14 mouse cellular contexts compared by ENCODE assay signal in the genomic region with DNA sequence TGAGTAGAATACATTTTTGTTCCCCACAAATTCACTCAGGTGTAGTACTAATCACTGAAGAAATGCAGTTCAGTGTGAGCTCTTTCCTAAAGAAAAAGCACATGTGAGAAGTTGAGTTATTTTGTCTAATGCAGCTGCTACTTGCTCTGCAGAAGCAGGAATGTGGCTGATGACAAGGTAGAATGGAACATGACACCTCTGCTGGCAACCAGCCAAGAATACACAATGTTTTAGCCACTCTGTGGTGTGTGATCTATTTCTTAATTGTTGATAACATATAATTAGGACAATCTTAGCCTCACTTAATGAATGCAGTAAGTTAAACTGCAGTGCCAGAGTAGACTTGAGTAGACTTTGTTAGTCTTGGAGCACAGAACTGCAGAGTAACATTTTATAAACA. TPM values are rescaled to one million over a fixed set of nuclear protein-coding genes. Genes with fewer than 3 reads are reported as not detected.
A peak's percentile ranks its signal among the peaks of the same experiment; 100 is the strongest.
DNase-seq lines count a peak whose midpoint lies in the region; ATAC-seq and TF ChIP-seq lines count a peak whose summit lies in the region.
"Had no signal": no experiment of that assay in that cellular context is flagged by ENCODE, and none has a peak within 500 bp of the region (broad histone marks: within the 10 kb centered on the region; RNA-seq: fewer than 3 reads in every experiment).

No protein-coding gene starts in this region.

- peak; percentile 28; the same call in 1 of the 2 replicates for ATAC-seq in lung, embryonic 14.5 days (ENCODE audit: insufficient read depth)
- peak; percentile 45; the same call in 1 of the 2 replicates for ATAC-seq in forebrain, embryonic 13.5 days
- ATAC-seq: liver, postnatal 0 days; midbrain, embryonic 13.5 days; Patski had no signal

- no peaks in the 10 kb centered on the region for H3K27me3 ChIP-seq in cerebellum, adult 2 months (ENCODE audit: control insufficient read depth, insufficient read depth, low read length)
- H3K27me3 ChIP-seq in lung, embryonic 14.5 days (ENCODE audit: insufficient read depth, low read length), result no peaks in the 10 kb centered on the region
- H3K27me3 ChIP-seq in forebrain, embryonic 13.5 days, result no peaks in the 10 kb centered on the region
- H3K27me3 ChIP-seq in splenic B cell, adult 2 months (ENCODE audit: control insufficient read depth, insufficient read depth, low read length, poor library complexity, severe bottlenecking), result no peaks in the 10 kb centered on the region
- H3K27me3 ChIP-seq: hindbrain, embryonic 12.5 days; midbrain, embryonic 13.5 days had no signal

- DNase-seq in cerebellum, postnatal 14 days, result peak; percentile 5 to 8
- DNase-seq in cerebellum, adult 2 months, result no peak
- DNase-seq in lung, embryonic 14.5 days, result peak; percentile 48
- DNase-seq in lung, adult 2 months, result no peak
- DNase-seq in splenic B cell, adult 2 months (ENCODE audit: low read depth, low spot score), result peak; percentile 8
- no peak for DNase-seq in layer of hippocampus, postnatal 10 days (ENCODE audit: low spot score in 2 of 2)
- DNase-seq in urinary bladder, postnatal 14 days (ENCODE audit: low spot score), result no peak
- DNase-seq: B cell, adult 2 months; liver, postnatal 0 days; thymus, adult 2 months had no signal

- no peak for TF ChIP-seq CTCF in cerebellum, adult 2 months (IDR thresholded peaks at IDR 0.05; ENCODE audit: borderline replicate concordance, insufficient read depth, low read depth, low read length)
- no peak for TF ChIP-seq CTCF in lung, embryonic 14.5 days (IDR thresholded peaks at IDR 0.05; ENCODE audit: low read depth)
- no peak for TF ChIP-seq CTCF in lung, adult 2 months (IDR thresholded peaks at IDR 0.05; ENCODE audit: insufficient read depth, low read length)

- no peaks in the 10 kb centered on the region for H3K9me3 ChIP-seq in lung, embryonic 14.5 days (ENCODE audit: low read depth, low read length)
- no peaks in the 10 kb centered on the region for H3K9me3 ChIP-seq in forebrain, embryonic 13.5 days (replicated peaks)
- H3K9me3 ChIP-seq: hindbrain, embryonic 12.5 days; midbrain, embryonic 13.5 days had no signal

- H3K4me2 ChIP-seq in lung, embryonic 14.5 days, result no peak overlapping the region
- H3K4me2 ChIP-seq in forebrain, embryonic 13.5 days, result no peak overlapping the region
- H3K4me2 ChIP-seq: hindbrain, embryonic 12.5 days; midbrain, embryonic 13.5 days had no signal

- H3K36me3 ChIP-seq in lung, embryonic 14.5 days (ENCODE audit: insufficient read depth), result no peaks in the 10 kb centered on the region
- no peaks in the 10 kb centered on the region for H3K36me3 ChIP-seq in forebrain, embryonic 13.5 days (ENCODE audit: poor library complexity, severe bottlenecking)
- H3K36me3 ChIP-seq in splenic B cell, adult 2 months (ENCODE audit: control insufficient read depth, insufficient read depth, low read length, poor library complexity, severe bottlenecking), result no peaks in the 10 kb centered on the region
- H3K36me3 ChIP-seq: hindbrain, embryonic 12.5 days; midbrain, embryonic 13.5 days had no signal

- no peak overlapping the region for H3K4me3 ChIP-seq in cerebellum, adult 2 months (replicated peaks; ENCODE audit: insufficient read depth, low read depth, low read length)
- H3K4me3 ChIP-seq in lung, embryonic 14.5 days (ENCODE audit: low read depth, low read length), result no peak overlapping the region
- no peak overlapping the region for H3K4me3 ChIP-seq in lung, adult 2 months (replicated peaks; ENCODE audit: extremely low read depth, low read depth, low read length)
- no peak overlapping the region for H3K4me3 ChIP-seq in forebrain, embryonic 13.5 days
- H3K4me3 ChIP-seq: hindbrain, embryonic 12.5 days; midbrain, embryonic 13.5 days had no signal

- H3K4me1 ChIP-seq in cerebellum, adult 2 months (ENCODE audit: control insufficient read depth, insufficient read depth, low read length), result no peaks in the 10 kb centered on the region
- H3K4me1 ChIP-seq in lung, embryonic 14.5 days (ENCODE audit: insufficient read depth), result no peaks in the 10 kb centered on the region
- no peaks in the 10 kb centered on the region for H3K4me1 ChIP-seq in lung, adult 2 months (ENCODE audit: control insufficient read depth, insufficient read depth, low read length)
- H3K4me1 ChIP-seq in forebrain, embryonic 13.5 days, result peaks cover 3% of the 10 kb centered on the region; the same call in 1 of the 2 replicates
- H3K4me1 ChIP-seq: hindbrain, embryonic 12.5 days; midbrain, embryonic 13.5 days had no signal

- H3K9ac ChIP-seq in lung, embryonic 14.5 days, result no peak overlapping the region
- H3K9ac ChIP-seq in forebrain, embryonic 13.5 days, result no peak overlapping the region
- H3K9ac ChIP-seq: hindbrain, embryonic 12.5 days; liver, postnatal 0 days; midbrain, embryonic 13.5 days had no signal

- TF ChIP-seq POLR2A in cerebellum, adult 2 months (IDR thresholded peaks at IDR 0.05; ENCODE audit: borderline replicate concordance, insufficient read depth, low read length), result no peak
- no peak for TF ChIP-seq POLR2A in lung, adult 2 months (IDR thresholded peaks at IDR 0.05; ENCODE audit: borderline replicate concordance, extremely low read depth, low read depth, low read length)

- H3K27ac ChIP-seq in cerebellum, adult 2 months (ENCODE audit: insufficient read depth, low read length), result no peak overlapping the region
- H3K27ac ChIP-seq in lung, embryonic 14.5 days (ENCODE audit: low read depth), result no peak overlapping the region
- no peak overlapping the region for H3K27ac ChIP-seq in forebrain, embryonic 13.5 days
- H3K27ac ChIP-seq: hindbrain, embryonic 12.5 days; midbrain, embryonic 13.5 days had no signal

RNA-seq across cellular contexts. Expression of a gene that starts 53.0 kb away (rescaled TPM):
- polyA plus RNA-seq in cerebellum, adult 2 months (2012; rRNA removed), result 15.9 and 16.7 TPM in 2 replicates
- polyA plus RNA-seq in lung, embryonic 14.5 days (2014; fragmentation: Nextera tagmentation; extraction: Ambion mirVana), result 55.9 and 59.9 TPM in 2 replicates
- 18.0 and 36.8 TPM in 2 replicates for polyA plus RNA-seq in lung, adult 2 months (2012; rRNA removed)
- polyA plus RNA-seq in forebrain, embryonic 13.5 days (2015; fragmentation: Nextera tagmentation; extraction: Ambion mirVana), result 58.2 and 60.4 TPM in 2 replicates
- 100 to 1,000 TPM; 121 to 125 TPM for total RNA-seq in layer of hippocampus, postnatal 10 days (2021)
- polyA plus RNA-seq: Patski had no signal

Comparison
In these comparisons a context has a peak if more than half of its experiments do, and no peak if none do; other contexts are left out.
1. DNase-seq: peak in cerebellum, postnatal 14 days (2 of 2), lung, embryonic 14.5 days (single experiment) and splenic B cell, adult 2 months (single experiment); none in cerebellum, adult 2 months (0 of 2), lung, adult 2 months (single experiment), layer of hippocampus, postnatal 10 days (0 of 2) and urinary bladder, postnatal 14 days (single experiment).